Mouse (Mus musculus) liver, postnatal 0 days (tissue): ENCODE measurements around the gene Ccdc136.
A peak's percentile ranks its signal among the peaks of the same experiment; 100 is the strongest.

ENCODE experiments used
- CTCF ChIP-seq: sonication (generic); IDR thresholded peaks from 2 replicates; pipeline ENCODE4 v1.5.1; 2016; ENCODE audit warnings: antibody characterized with exemption, low read depth
- EP300 ChIP-seq: IDR thresholded peaks from 2 replicates; pipeline ENCODE4 v1.6.1; 2016; ENCODE audit warnings: antibody characterized with exemption, low read depth, mild to moderate bottlenecking

DNA sequence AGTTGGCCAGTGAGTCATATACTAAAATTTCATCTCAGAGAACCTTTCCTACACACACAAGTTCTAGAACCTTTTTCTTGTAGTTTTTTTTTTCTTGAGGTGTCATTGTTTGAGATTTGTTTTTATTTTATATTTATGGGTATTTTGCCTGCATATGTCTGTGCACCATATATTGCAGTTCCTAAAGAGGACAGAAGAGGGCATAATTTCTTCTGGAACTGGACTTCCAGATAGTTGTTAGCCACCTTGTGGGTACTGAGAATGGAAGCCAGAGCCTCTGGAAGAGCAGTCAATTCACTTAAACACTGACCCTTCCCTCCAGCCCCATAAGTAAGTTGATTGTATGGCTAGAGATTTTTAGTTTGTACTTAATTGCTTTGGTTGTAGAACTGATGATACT is 44.5 kb upstream of the Ccdc136 start:
- peak; percentile 45 for TF ChIP-seq CTCF
- no peak for TF ChIP-seq EP300
